Mouse (Mus musculus) liver, embryonic 12.5 days (tissue): ENCODE data around the gene Kalrn. TPM values are rescaled to one million over a fixed set of nuclear protein-coding genes. Genes with fewer than 3 reads are reported as not detected.
A peak's percentile ranks its signal among the peaks of the same experiment; 100 is the strongest.

Source experiments
- ATAC-seq: fragments of 200-750 bp; cut with Nextera tagmentation; 2 replicates; pipeline ENCODE4 v1.8.0; 2017; ENCODE audit warnings: moderate number of reproducible peaks, mild to moderate bottlenecking, moderate library complexity
- H3K27ac ChIP-seq: fragments of 300-500 bp; sonication (generic); 2 replicates; pipeline ENCODE4 v1.5.1; 2016; ENCODE audit warnings: mild to moderate bottlenecking
- H3K27me3 ChIP-seq: fragments of 300-500 bp; sonication (generic); replicated peaks from 2 replicates; pipeline ENCODE4 v1.6.1; 2016; ENCODE audit warnings: mild to moderate bottlenecking, moderate library complexity
- H3K36me3 ChIP-seq: fragments of 300-500 bp; sonication (generic); 2 replicates; pipeline ENCODE4 v1.6.1; 2016; ENCODE audit warnings: mild to moderate bottlenecking, moderate library complexity
- H3K4me1 ChIP-seq: fragments of 300-500 bp; sonication (generic); 2 replicates; pipeline ENCODE4 v1.6.1; 2016
- H3K4me2 ChIP-seq: fragments of 300-500 bp; sonication (generic); 2 replicates; pipeline ENCODE4 v1.6.1; 2016; ENCODE audit warnings: mild to moderate bottlenecking, moderate library complexity
- H3K4me3 ChIP-seq: fragments of 300-500 bp; sonication (generic); 2 replicates; pipeline ENCODE4 v1.5.1; 2016; ENCODE audit warnings: mild to moderate bottlenecking, moderate library complexity
- H3K9ac ChIP-seq: fragments of 300-500 bp; sonication (generic); 2 replicates; pipeline ENCODE4 v1.6.1; 2016; ENCODE audit warnings: mild to moderate bottlenecking, moderate library complexity
- H3K9me3 ChIP-seq: fragments of 300-500 bp; sonication (generic); replicated peaks from 2 replicates; pipeline ENCODE4 v1.6.1; 2016; ENCODE audit warnings: mild to moderate bottlenecking, moderate library complexity
- WGBS: fragments of 180-500 bp; shearing (Covaris S2); methylation state at CpG from one replicate; pipeline ENCODE4 v1.1.7; 2016; ENCODE audit not compliant: insufficient replicate concordance; 5-methylcytosine and 5-hydroxymethylcytosine counted together
- polyA plus RNA-seq: library from polyadenylated mRNA; unstranded; fragments of >200 nt; fragmentation: Nextera tagmentation; extraction: Ambion mirVana; gene quantifications from 2 replicates; pipeline ENCODE4 v1.2.1, GENCODE M21; 2016

Kalrn gene
- polyA plus RNA-seq, 1 experiment from 2014 or later: 18.6 TPM

- Histone ChIP-seq H3K4me3 (no peak overlapping the region), H3K4me2 (no peak overlapping the region), H3K4me1 (0 out of 2 replicates have a peak, but pooled peaks cover 5% of the 10 kb centered on the region), H3K9me3 (no peaks in the 10 kb centered on the region), H3K27me3 (no peaks in the 10 kb centered on the region), H3K9ac (no peak overlapping the region), H3K36me3 (no peaks in the 10 kb centered on the region), H3K27ac (no peak overlapping the region)
- no peak for ATAC-seq
- WGBS: 44% methylated on average over 4 of the region's 4 CpGs
Measured at GRCm38 (mm10) chr16:34466649-34467048, 106.7 kb downstream of the Kalrn start.

- H3K9ac ChIP-seq: no peak overlapping the region
- WGBS: 69% methylated on average over 7 of the region's 7 CpGs
- no peak overlapping the region for H3K4me3 ChIP-seq
- no peaks in the 10 kb centered on the region for H3K36me3 ChIP-seq
- H3K9me3 ChIP-seq: no peaks in the 10 kb centered on the region
- peaks cover 5% of the 10 kb centered on the region; the same call in 1 of the 2 replicates for H3K4me1 ChIP-seq
- no peaks in the 10 kb centered on the region for H3K27me3 ChIP-seq
- H3K4me2 ChIP-seq: no peak overlapping the region
- no peak for ATAC-seq
- no peak overlapping the region for H3K27ac ChIP-seq
Measured at GRCm38 (mm10) chr16:34456314-34456713, 117.0 kb downstream of the Kalrn start.

GRCm38 (mm10) chr16:34445666-34446065 lies 127.7 kb downstream of the Kalrn start:
- Histone ChIP-seq H3K27ac (no peak overlapping the region), H3K36me3 (no peaks in the 10 kb centered on the region), H3K4me2 (no peak overlapping the region), H3K27me3 (no peaks in the 10 kb centered on the region), H3K9ac (no peak overlapping the region), H3K4me3 (no peak overlapping the region), H3K9me3 (no peaks in the 10 kb centered on the region), H3K4me1 (no peaks in the 10 kb centered on the region)
- WGBS: 66% methylated on average over 7 of the region's 7 CpGs
- ATAC-seq: no peak

- no peak overlapping the region for H3K9ac ChIP-seq
- no peak for ATAC-seq
- H3K27ac ChIP-seq: no peak overlapping the region
- no peaks in the 10 kb centered on the region for H3K27me3 ChIP-seq
- H3K9me3 ChIP-seq: no peaks in the 10 kb centered on the region
- H3K4me3 ChIP-seq: no peak overlapping the region
- H3K4me1 ChIP-seq: no peaks in the 10 kb centered on the region
- 37% methylated on average over 2 of the region's 2 CpGs for WGBS
- no peak overlapping the region for H3K4me2 ChIP-seq
- H3K36me3 ChIP-seq: no peaks in the 10 kb centered on the region
Measured at GRCm38 (mm10) chr16:34441704-34442103, 131.6 kb downstream of the Kalrn start.

- no peak overlapping the region for H3K4me2 ChIP-seq
Measured at GRCm38 (mm10) chr16:34440994-34441414, 132.3 kb downstream of the Kalrn start.

GRCm38 (mm10) chr16:34440019-34440615 lies 133.2 kb downstream of the Kalrn start:
- Histone ChIP-seq H3K27me3 (no peaks in the 10 kb centered on the region), H3K9me3 (no peaks in the 10 kb centered on the region), H3K4me1 (no peaks in the 10 kb centered on the region), H3K27ac (0 out of 2 replicates have a peak overlapping the region, but pooled peaks have one; percentile 14), H3K4me2 (no peak overlapping the region), H3K36me3 (no peaks in the 10 kb centered on the region), H3K9ac (no peak overlapping the region), H3K4me3 (no peak overlapping the region)
- no peak for ATAC-seq
- 67% methylated on average over 8 of the region's 8 CpGs for WGBS

More at GRCm38 (mm10) chr16:34440994-34441414, 132.3 kb downstream of the Kalrn start:
- no peaks in the 10 kb centered on the region for H3K36me3 ChIP-seq
- no peak overlapping the region for H3K4me3 ChIP-seq
- H3K9ac ChIP-seq: no peak overlapping the region
- H3K9me3 ChIP-seq: no peaks in the 10 kb centered on the region
- H3K27ac ChIP-seq: no peak overlapping the region
- no peaks in the 10 kb centered on the region for H3K27me3 ChIP-seq
- no peak for ATAC-seq
- H3K4me1 ChIP-seq: no peaks in the 10 kb centered on the region
- 55% methylated on average over 4 of the region's 4 CpGs for WGBS

GRCm38 (mm10) chr16:34430131-34430530 lies 143.2 kb downstream of the Kalrn start:
- no peak overlapping the region for H3K4me3 ChIP-seq
- WGBS: 69% methylated on average over 5 of the region's 5 CpGs
- no peaks in the 10 kb centered on the region for H3K27me3 ChIP-seq
- no peak overlapping the region for H3K27ac ChIP-seq
- no peak overlapping the region for H3K4me2 ChIP-seq
- H3K4me1 ChIP-seq: no peaks in the 10 kb centered on the region
- no peaks in the 10 kb centered on the region for H3K9me3 ChIP-seq
- no peaks in the 10 kb centered on the region for H3K36me3 ChIP-seq
- ATAC-seq: no peak
- H3K9ac ChIP-seq: no peak overlapping the region

- H3K4me1 ChIP-seq: no peaks in the 10 kb centered on the region
- no peak for ATAC-seq
- H3K4me3 ChIP-seq: no peak overlapping the region
- no peaks in the 10 kb centered on the region for H3K9me3 ChIP-seq
- no peak overlapping the region for H3K27ac ChIP-seq
- H3K4me2 ChIP-seq: no peak overlapping the region
- no peaks in the 10 kb centered on the region for H3K36me3 ChIP-seq
- H3K27me3 ChIP-seq: no peaks in the 10 kb centered on the region
- WGBS: 44% methylated on average over 5 of the region's 5 CpGs
- no peak overlapping the region for H3K9ac ChIP-seq
Measured at GRCm38 (mm10) chr16:34427654-34428053, 145.7 kb downstream of the Kalrn start.

- Histone ChIP-seq H3K4me3 (no peak overlapping the region), H3K9ac (no peak overlapping the region), H3K27ac (no peak overlapping the region), H3K27me3 (no peaks in the 10 kb centered on the region), H3K4me1 (0 out of 2 replicates have a peak, but pooled peaks cover 2% of the 10 kb centered on the region), H3K36me3 (no peaks in the 10 kb centered on the region), H3K9me3 (no peaks in the 10 kb centered on the region), H3K4me2 (no peak overlapping the region)
- no peak for ATAC-seq
- 26% methylated on average over 6 of the region's 6 CpGs for WGBS
Measured at GRCm38 (mm10) chr16:34421473-34421872, 151.9 kb downstream of the Kalrn start.

GRCm38 (mm10) chr16:34417966-34418365 lies 155.4 kb downstream of the Kalrn start:
- no peaks in the 10 kb centered on the region for H3K27me3 ChIP-seq
- no peak for ATAC-seq
- H3K9ac ChIP-seq: no peak overlapping the region
- H3K4me1 ChIP-seq: 0 out of 2 replicates have a peak, but pooled peaks cover 2% of the 10 kb centered on the region
- H3K4me2 ChIP-seq: no peak overlapping the region
- no peaks in the 10 kb centered on the region for H3K36me3 ChIP-seq
- no peak overlapping the region for H3K4me3 ChIP-seq
- no peaks in the 10 kb centered on the region for H3K9me3 ChIP-seq
- H3K27ac ChIP-seq: no peak overlapping the region
- 58% methylated on average over 3 of the region's 3 CpGs for WGBS

GRCm38 (mm10) chr16:34417383-34417782 lies 155.9 kb downstream of the Kalrn start:
- no peak overlapping the region for H3K27ac ChIP-seq
- no peak overlapping the region for H3K4me2 ChIP-seq
- 0 out of 2 replicates have a peak, but pooled peaks cover 2% of the 10 kb centered on the region for H3K4me1 ChIP-seq
- no peak overlapping the region for H3K9ac ChIP-seq
- no peaks in the 10 kb centered on the region for H3K27me3 ChIP-seq
- WGBS: 65% methylated on average over 3 of the region's 3 CpGs
- no peak overlapping the region for H3K4me3 ChIP-seq
- ATAC-seq: no peak
- no peaks in the 10 kb centered on the region for H3K9me3 ChIP-seq
- no peaks in the 10 kb centered on the region for H3K36me3 ChIP-seq

- H3K4me3 ChIP-seq: no peak overlapping the region
- H3K9me3 ChIP-seq: no peaks in the 10 kb centered on the region
- H3K27ac ChIP-seq: no peak overlapping the region
- no peaks in the 10 kb centered on the region for H3K27me3 ChIP-seq
- WGBS: 38% methylated on average over 7 of the region's 7 CpGs
- no peaks in the 10 kb centered on the region for H3K4me1 ChIP-seq
- H3K36me3 ChIP-seq: no peaks in the 10 kb centered on the region
- H3K4me2 ChIP-seq: no peak overlapping the region
- H3K9ac ChIP-seq: no peak overlapping the region
- no peak for ATAC-seq
Measured at GRCm38 (mm10) chr16:34414581-34414980, 158.8 kb downstream of the Kalrn start.

GRCm38 (mm10) chr16:34413868-34414333 lies 159.4 kb downstream of the Kalrn start:
- H3K27ac ChIP-seq: no peak overlapping the region; the same call in 1 of the 2 replicates
- 27% methylated on average over 10 of the region's 10 CpGs for WGBS
- no peaks in the 10 kb centered on the region for H3K9me3 ChIP-seq
- H3K4me3 ChIP-seq: no peak overlapping the region
- H3K4me2 ChIP-seq: no peak overlapping the region
- no peak overlapping the region for H3K9ac ChIP-seq
- no peaks in the 10 kb centered on the region for H3K36me3 ChIP-seq
- ATAC-seq: no peak
- H3K4me1 ChIP-seq: no peaks in the 10 kb centered on the region
- no peaks in the 10 kb centered on the region for H3K27me3 ChIP-seq
